Comparison of ENCODE assay signal across 20 mouse cellular contexts in genomic region chr19:46777928-46778680, GRCm38 (mm10).
"Had no signal": no experiment of that assay in that cellular context is flagged by ENCODE, and none has a peak within 500 bp of the region (broad histone marks: within the 10 kb centered on the region; RNA-seq: fewer than 3 reads in every experiment).

No protein-coding gene starts in this region.

- H3K4me2 ChIP-seq: limb, embryonic 12.5 days; limb, embryonic 15.5 days; lung, embryonic 15.5 days; midbrain, embryonic 11.5 days had no signal

- H3K27me3 ChIP-seq: limb, embryonic 12.5 days; limb, embryonic 15.5 days; lung, embryonic 15.5 days had no signal

- H3K4me1 ChIP-seq: limb, embryonic 12.5 days; limb, embryonic 15.5 days; lung, embryonic 15.5 days; megakaryocyte, embryonic 14.5 days had no signal

- H3K9ac ChIP-seq: limb, embryonic 12.5 days; limb, embryonic 15.5 days; liver, embryonic 14.5 days; lung, embryonic 15.5 days had no signal

- H3K36me3 ChIP-seq: limb, embryonic 12.5 days; limb, embryonic 15.5 days; lung, embryonic 15.5 days had no signal

- DNase-seq: kidney, adult 2 months; kidney, postnatal 10 days; kidney, postnatal 36 days; layer of hippocampus, postnatal 36 days; lung, postnatal 14 days; midbrain, embryonic 14.5 days; right cerebral cortex, adult 18-20 months; right cerebral cortex, postnatal 14 days; right cerebral cortex, postnatal 4 days; thymus, postnatal 36 days had no signal

- H3K9me3 ChIP-seq: limb, embryonic 12.5 days; limb, embryonic 15.5 days; lung, embryonic 15.5 days; megakaryocyte, embryonic 14.5 days had no signal

- H3K27ac ChIP-seq: left cerebral cortex, adult 2 months; limb, embryonic 12.5 days; limb, embryonic 15.5 days; liver, embryonic 14.5 days; lung, embryonic 15.5 days; macrophage; stomach, postnatal 0 days had no signal

- H3K4me3 ChIP-seq: left cerebral cortex, adult 2 months; limb, embryonic 12.5 days; limb, embryonic 15.5 days; lung, embryonic 15.5 days; megakaryocyte, embryonic 14.5 days had no signal

- ATAC-seq: intestine, postnatal 0 days had no signal
